13 mouse cellular contexts compared by ENCODE assay signal in the genomic region with DNA sequence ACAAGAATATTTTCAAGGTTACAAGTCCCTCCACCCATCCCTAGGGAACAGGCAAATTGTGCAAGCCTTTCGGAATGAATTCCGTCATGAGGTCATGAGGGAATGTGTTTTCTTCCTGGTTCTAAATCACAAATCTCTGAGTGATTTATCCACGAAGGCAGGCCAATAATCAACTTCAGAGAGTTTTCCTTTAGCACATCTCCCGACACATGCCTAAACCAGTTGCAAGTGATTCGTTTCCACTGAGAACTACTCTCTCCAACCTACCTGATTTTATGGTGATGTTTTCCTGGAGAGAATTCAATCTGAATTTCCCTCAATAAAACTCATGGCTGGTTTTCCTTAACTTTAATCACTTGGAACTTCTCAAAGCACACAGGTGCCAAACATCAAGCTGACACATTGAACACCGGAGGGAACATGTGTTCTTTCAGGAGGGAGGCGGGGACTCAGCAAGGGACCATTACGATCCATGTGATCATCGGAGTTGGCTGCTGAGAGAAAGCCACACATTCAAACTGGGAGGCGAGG.
DNase-seq lines count a peak whose midpoint lies in the region; ATAC-seq and TF ChIP-seq lines count a peak whose summit lies in the region.
"Had no signal": no experiment of that assay in that cellular context is flagged by ENCODE, and none has a peak within 500 bp of the region (broad histone marks: within the 10 kb centered on the region; RNA-seq: fewer than 3 reads in every experiment).

No protein-coding gene starts in this region.

- H3K27me3 ChIP-seq in heart, adult 2 months (ENCODE audit: control insufficient read depth, insufficient read depth, low read length): no peaks in the 10 kb centered on the region
- no peaks in the 10 kb centered on the region for H3K27me3 ChIP-seq in heart, embryonic 11.5 days (ENCODE audit: control insufficient read depth, insufficient read depth, low read length)
- no peaks in the 10 kb centered on the region for H3K27me3 ChIP-seq in limb, embryonic 13.5 days
- H3K27me3 ChIP-seq in intestine, postnatal 0 days (replicated peaks; ENCODE audit: control insufficient read depth, insufficient read depth, low read length): no peaks in the 10 kb centered on the region
- H3K27me3 ChIP-seq in hindbrain, embryonic 12.5 days: no peaks in the 10 kb centered on the region
- H3K27me3 ChIP-seq: CH12.LX had no signal

- peak; percentile 52 to 64 for DNase-seq in heart, adult 2 months
- DNase-seq in heart, postnatal 14 days: peak; percentile 48 to 59
- no peak for DNase-seq in layer of hippocampus, postnatal 14 days (ENCODE audit: low spot score in 2 of 2)
- DNase-seq: lung, embryonic 14.5 days; right cerebral cortex, postnatal 4 days had no signal

- intact Hi-C loops in heart, adult 2 months (cut with DNase I): no loop called here
- intact Hi-C loops in heart, postnatal 14 days (cut with DNase I): no loop called here

- WGBS in heart, adult 2 months: 55% methylated on average over 10 of the region's 10 CpGs
- 65% methylated on average over 10 of the region's 10 CpGs for WGBS in heart, embryonic 11.5 days (ENCODE audit: insufficient replicate concordance)
- WGBS in limb, embryonic 13.5 days: 22% methylated on average over 10 of the region's 10 CpGs
- 74% methylated on average over 10 of the region's 10 CpGs for WGBS in intestine, postnatal 0 days
- 84% methylated on average over 10 of the region's 10 CpGs for WGBS in hindbrain, embryonic 12.5 days

- H3K36me3 ChIP-seq in heart, adult 2 months (ENCODE audit: control insufficient read depth, insufficient read depth, low read length): no peaks in the 10 kb centered on the region
- no peaks in the 10 kb centered on the region for H3K36me3 ChIP-seq in heart, embryonic 11.5 days (ENCODE audit: control insufficient read depth, insufficient read depth, low read length)
- H3K36me3 ChIP-seq in limb, embryonic 13.5 days: no peaks in the 10 kb centered on the region
- H3K36me3 ChIP-seq in intestine, postnatal 0 days (ENCODE audit: control insufficient read depth, insufficient read depth): no peaks in the 10 kb centered on the region
- H3K36me3 ChIP-seq in hindbrain, embryonic 12.5 days: no peaks in the 10 kb centered on the region

- 0 out of 2 replicates have a peak, but pooled peaks have one; percentile 50 for TF ChIP-seq EP300 in heart, adult 2 months (IDR thresholded peaks at IDR 0.05; ENCODE audit: insufficient read depth, low read depth, low read length)

- no peaks in the 10 kb centered on the region for H3K79me2 ChIP-seq in heart, adult 2 months (replicated peaks; ENCODE audit: control insufficient read depth, insufficient read depth, low read length)

- peaks cover 6% of the 10 kb centered on the region for H3K4me1 ChIP-seq in heart, adult 2 months (ENCODE audit: control insufficient read depth, insufficient read depth, low read length)
- no peaks in the 10 kb centered on the region for H3K4me1 ChIP-seq in heart, embryonic 11.5 days (ENCODE audit: control insufficient read depth, insufficient read depth, low read length)
- peaks cover 17% of the 10 kb centered on the region for H3K4me1 ChIP-seq in embryonic fibroblast, embryonic 13.5 days (ENCODE audit: control insufficient read depth, insufficient read depth, low read length)
- H3K4me1 ChIP-seq in limb, embryonic 13.5 days: peaks cover 15% of the 10 kb centered on the region
- H3K4me1 ChIP-seq in intestine, postnatal 0 days (replicated peaks; ENCODE audit: control insufficient read depth, insufficient read depth, low read length): no peaks in the 10 kb centered on the region
- no peaks in the 10 kb centered on the region for H3K4me1 ChIP-seq in hindbrain, embryonic 12.5 days

- no peak for ATAC-seq in heart, embryonic 11.5 days (replicated peaks; ENCODE audit: insufficient number of reproducible peaks, low FRiP score, low TSS enrichment)
- peak; percentile 87 for ATAC-seq in limb, embryonic 13.5 days (ENCODE audit: low FRiP score, low read depth)
- ATAC-seq in intestine, postnatal 0 days: no peak
- no peak for ATAC-seq in hindbrain, embryonic 12.5 days (ENCODE audit: low FRiP score)
- ATAC-seq: midbrain, embryonic 16.5 days had no signal

- no peak for TF ChIP-seq CTCF in heart, adult 2 months (IDR thresholded peaks at IDR 0.05)
- TF ChIP-seq CTCF in embryonic fibroblast, embryonic 13.5 days (IDR thresholded peaks at IDR 0.05; ENCODE audit: borderline replicate concordance, insufficient read depth, low read length): no peak
- TF ChIP-seq CTCF in intestine, postnatal 0 days (IDR thresholded peaks at IDR 0.05; ENCODE audit: low read depth): no peak

- H3K27ac ChIP-seq in heart, adult 2 months: peak overlapping the region; percentile 61
- H3K27ac ChIP-seq in heart, embryonic 11.5 days (ENCODE audit: low read depth, low read length): no peak overlapping the region
- H3K27ac ChIP-seq in embryonic fibroblast, embryonic 13.5 days (ENCODE audit: insufficient read depth, low read length): peak overlapping the region; percentile 90
- H3K27ac ChIP-seq in limb, embryonic 13.5 days: no peak overlapping the region; the same call in 1 of the 2 replicates
- no peak overlapping the region for H3K27ac ChIP-seq in intestine, postnatal 0 days (ENCODE audit: low read depth, low read length)
- H3K27ac ChIP-seq in hindbrain, embryonic 12.5 days: no peak overlapping the region
- H3K27ac ChIP-seq: left cerebral cortex, adult 2 months had no signal

- H3K4me3 ChIP-seq in heart, adult 2 months: no peak overlapping the region
- H3K4me3 ChIP-seq in heart, embryonic 11.5 days (ENCODE audit: low read depth, low read length): no peak overlapping the region
- H3K4me3 ChIP-seq in embryonic fibroblast, embryonic 13.5 days (ENCODE audit: insufficient read depth, low read length): no peak overlapping the region
- no peak overlapping the region for H3K4me3 ChIP-seq in limb, embryonic 13.5 days
- H3K4me3 ChIP-seq in intestine, postnatal 0 days (ENCODE audit: low read depth, low read length): no peak overlapping the region
- H3K4me3 ChIP-seq in hindbrain, embryonic 12.5 days: no peak overlapping the region
- H3K4me3 ChIP-seq: left cerebral cortex, adult 2 months had no signal

- TF ChIP-seq POLR2A in heart, adult 2 months (IDR thresholded peaks at IDR 0.05; ENCODE audit: insufficient read depth, low read depth, low read length): no peak
- TF ChIP-seq POLR2A in embryonic fibroblast, embryonic 13.5 days (IDR thresholded peaks at IDR 0.05; ENCODE audit: low read depth, low read length): no peak

- H3K9me3 ChIP-seq in heart, embryonic 11.5 days (replicated peaks; ENCODE audit: control insufficient read depth, low read length): no peaks in the 10 kb centered on the region
- no peaks in the 10 kb centered on the region for H3K9me3 ChIP-seq in limb, embryonic 13.5 days
- H3K9me3 ChIP-seq in intestine, postnatal 0 days (ENCODE audit: control insufficient read depth): no peaks in the 10 kb centered on the region
- H3K9me3 ChIP-seq in hindbrain, embryonic 12.5 days (replicated peaks): no peaks in the 10 kb centered on the region

- no peak overlapping the region for H3K9ac ChIP-seq in heart, adult 2 months (ENCODE audit: low read depth, low read length)
- no peak overlapping the region for H3K9ac ChIP-seq in heart, embryonic 11.5 days (ENCODE audit: low read depth, low read length)
- no peak overlapping the region for H3K9ac ChIP-seq in limb, embryonic 13.5 days
- H3K9ac ChIP-seq in intestine, postnatal 0 days (ENCODE audit: low read depth, low read length): no peak overlapping the region
- H3K9ac ChIP-seq in hindbrain, embryonic 12.5 days: no peak overlapping the region
- H3K9ac ChIP-seq: lung, embryonic 14.5 days had no signal

- no peak overlapping the region for H3K4me2 ChIP-seq in heart, embryonic 11.5 days
- H3K4me2 ChIP-seq in limb, embryonic 13.5 days (replicated peaks): no peak overlapping the region
- H3K4me2 ChIP-seq in intestine, postnatal 0 days (replicated peaks; ENCODE audit: low read depth): no peak overlapping the region
- no peak overlapping the region for H3K4me2 ChIP-seq in hindbrain, embryonic 12.5 days (replicated peaks)
- H3K4me2 ChIP-seq: lung, embryonic 14.5 days had no signal

Comparison
In these comparisons a context has a peak if more than half of its experiments do, and no peak if none do; other contexts are left out.
1. H3K27ac ChIP-seq: peak in heart, adult 2 months (single experiment) and embryonic fibroblast, embryonic 13.5 days (single experiment); none in heart, embryonic 11.5 days (single experiment), limb, embryonic 13.5 days (single experiment), intestine, postnatal 0 days (single experiment) and hindbrain, embryonic 12.5 days (single experiment).
2. DNase-seq: peak in heart, adult 2 months (2 of 2) and heart, postnatal 14 days (2 of 2); none in layer of hippocampus, postnatal 14 days (0 of 2).